Mouse (Mus musculus): ENCODE data around the gene Vmn2r96. TPM values are rescaled to one million over a fixed set of nuclear protein-coding genes. Genes with fewer than 3 reads are reported as not detected.

Gene Vmn2r96
- not detected in 2 replicates for polyA plus RNA-seq (2015; fragmentation: Nextera tagmentation; extraction: Ambion mirVana)

GRCm38 (mm10) chr17:18572851-18573250, at the start of gene Vmn2r96:
Gene Vmn2r96, plus strand, starts transcription at chr17:18573151.

Other genes with a start within 250 kb of the Vmn2r96 start
- not detected in 2 replicates for gene Vmn2r95, start 149.1 kb upstream of the Vmn2r96 start, polyA plus RNA-seq (2015; fragmentation: Nextera tagmentation; extraction: Ambion mirVana)

All from urinary bladder, postnatal 0 days (tissue).